Comparison of ENCODE assay signal across 22 mouse cellular contexts in genomic region chr8:76503621-76504020, GRCm38 (mm10).
DNase-seq lines count a peak whose midpoint lies in the region; ATAC-seq and TF ChIP-seq lines count a peak whose summit lies in the region.
"Had no signal": no experiment of that assay in that cellular context is flagged by ENCODE, and none has a peak within 500 bp of the region (broad histone marks: within the 10 kb centered on the region; RNA-seq: fewer than 3 reads in every experiment).

No protein-coding gene starts in this region.

- H3K9me3 ChIP-seq in forebrain, postnatal 0 days (ENCODE audit: low read length): no peaks in the 10 kb centered on the region
- H3K9me3 ChIP-seq: embryonic facial prominence, embryonic 13.5 days; embryonic facial prominence, embryonic 15.5 days; forebrain, embryonic 10.5 days; forebrain, embryonic 12.5 days had no signal

- TF ChIP-seq CTCF in gastrocnemius, adult 2 months (IDR thresholded peaks at IDR 0.05): no peak
- no peak for TF ChIP-seq CTCF in forebrain, postnatal 0 days (IDR thresholded peaks at IDR 0.05; ENCODE audit: low read depth)

- H3K4me3 ChIP-seq in gastrocnemius, adult 2 months: no peak overlapping the region
- H3K4me3 ChIP-seq in forebrain, postnatal 0 days (ENCODE audit: low read depth, low read length): no peak overlapping the region
- H3K4me3 ChIP-seq: embryonic facial prominence, embryonic 13.5 days; embryonic facial prominence, embryonic 15.5 days; erythroblast, embryonic 14.5 days; forebrain, embryonic 10.5 days; forebrain, embryonic 12.5 days had no signal

- no peak for ATAC-seq in forebrain, postnatal 0 days
- ATAC-seq: forebrain, embryonic 14.5 days had no signal

- WGBS in forebrain, postnatal 0 days: 78% methylated on average over 1 of the region's 1 CpGs

- H3K36me3 ChIP-seq in forebrain, postnatal 0 days (ENCODE audit: insufficient read depth): no peaks in the 10 kb centered on the region
- H3K36me3 ChIP-seq: embryonic facial prominence, embryonic 13.5 days; embryonic facial prominence, embryonic 15.5 days; forebrain, embryonic 10.5 days; forebrain, embryonic 12.5 days had no signal

- no peaks in the 10 kb centered on the region for H3K27me3 ChIP-seq in forebrain, postnatal 0 days (ENCODE audit: insufficient read depth, low read length)
- H3K27me3 ChIP-seq: embryonic facial prominence, embryonic 13.5 days; embryonic facial prominence, embryonic 15.5 days; forebrain, embryonic 12.5 days had no signal

- no peaks in the 10 kb centered on the region for H3K4me1 ChIP-seq in forebrain, postnatal 0 days (ENCODE audit: insufficient read depth)
- H3K4me1 ChIP-seq: embryonic facial prominence, embryonic 13.5 days; embryonic facial prominence, embryonic 15.5 days; forebrain, embryonic 10.5 days; forebrain, embryonic 12.5 days had no signal

- DNase-seq in gastrocnemius, adult 2 months: peak; percentile 45
- DNase-seq in gastrocnemius, postnatal 14 days: no peak
- DNase-seq in gastrocnemius, postnatal 25 days: peak; percentile 29
- no peak for DNase-seq in gastrocnemius, postnatal 10 days
- DNase-seq in skeletal muscle tissue, adult 2 months (ENCODE audit: low read depth, low spot score): peak; percentile 85
- no peak for DNase-seq in forebrain, postnatal 0 days
- DNase-seq: adrenal gland, adult 2 months; adrenal gland, postnatal 10 days; adrenal gland, postnatal 25 days; cerebellum, adult 11 months; cerebellum, adult 18-20 months; cerebellum, adult 8-10 months; cerebellum, adult 9-11 months; cerebellum, postnatal 14 days; cerebellum, postnatal 36 days; embryo, embryonic 11 days had no signal

- no peak overlapping the region for H3K4me2 ChIP-seq in forebrain, postnatal 0 days (ENCODE audit: low read depth)
- H3K4me2 ChIP-seq: embryonic facial prominence, embryonic 13.5 days; embryonic facial prominence, embryonic 15.5 days; forebrain, embryonic 12.5 days had no signal

- peak overlapping the region; percentile 85 for H3K27ac ChIP-seq in gastrocnemius, adult 2 months
- no peak overlapping the region for H3K27ac ChIP-seq in forebrain, postnatal 0 days (ENCODE audit: low read depth, low read length)
- H3K27ac ChIP-seq: embryonic facial prominence, embryonic 13.5 days; embryonic facial prominence, embryonic 15.5 days; forebrain, embryonic 10.5 days; forebrain, embryonic 12.5 days had no signal

- intact Hi-C loops in gastrocnemius, adult 2 months (cut with DNase I): no loop called here
- intact Hi-C loops in gastrocnemius, postnatal 14 days (cut with DNase I; ENCODE audit: low total_unique reads): no loop called here

- H3K9ac ChIP-seq in forebrain, postnatal 0 days: no peak overlapping the region
- H3K9ac ChIP-seq: embryonic facial prominence, embryonic 13.5 days; embryonic facial prominence, embryonic 15.5 days; forebrain, embryonic 12.5 days had no signal

Comparison
In these comparisons a context has a peak if more than half of its experiments do, and no peak if none do; other contexts are left out.
1. DNase-seq: peak in gastrocnemius, adult 2 months (single experiment), gastrocnemius, postnatal 25 days (single experiment) and skeletal muscle tissue, adult 2 months (single experiment); none in gastrocnemius, postnatal 14 days (single experiment), gastrocnemius, postnatal 10 days (single experiment) and forebrain, postnatal 0 days (single experiment).